Mouse (Mus musculus): ENCODE data around the gene Apcs. TPM values are rescaled to one million over a fixed set of nuclear protein-coding genes. Genes with fewer than 3 reads are reported as not detected.

Gene Apcs
- not detected in 2 replicates for polyA plus RNA-seq (2015; fragmentation: Nextera tagmentation; extraction: Ambion mirVana)

- Histone ChIP-seq H3K27ac (no peak within 1 kb of the TSS), H3K4me2 (no peak within 1 kb of the TSS), H3K9me3 (replicated peaks) (no peaks in the 10 kb centered on the region), H3K4me3 (no peak within 1 kb of the TSS), H3K27me3 (no peaks in the 10 kb centered on the region), H3K36me3 (ENCODE audit: poor library complexity, severe bottlenecking) (no peaks in the 10 kb centered on the region), H3K4me1 (no peaks in the 10 kb centered on the region), H3K9ac (no peak within 1 kb of the TSS)
- ATAC-seq = no peak
- 59% methylated on average over 2 of the region's 2 CpGs for WGBS
These were observed at the start of gene Apcs for GRCm38 (mm10) chr1:172894777-172895357. Apcs (minus strand) TSS chr1:172895041.

DNA sequence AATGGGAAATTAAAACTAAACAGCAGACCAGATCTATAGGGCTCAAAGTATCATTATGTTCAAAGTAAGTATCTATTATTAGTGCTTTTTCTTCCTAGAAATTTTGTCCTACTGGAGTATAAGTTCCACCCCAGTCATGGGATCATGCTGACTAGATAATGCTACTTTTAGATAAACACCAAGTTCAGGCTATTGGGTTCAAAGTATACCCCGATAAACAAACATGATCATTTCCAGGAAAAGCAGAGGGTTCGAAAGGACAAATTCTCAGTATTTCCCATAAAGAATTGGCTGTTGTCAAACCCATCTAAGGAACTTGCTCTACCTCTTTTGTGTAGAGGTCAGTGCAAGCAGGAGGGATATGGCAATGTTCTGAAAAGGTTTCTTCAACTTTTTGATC is 37.4 kb upstream of the Apcs start:
- Histone ChIP-seq H3K4me2 (no peak overlapping the region), H3K36me3 (ENCODE audit: poor library complexity, severe bottlenecking) (no peaks in the 10 kb centered on the region), H3K27ac (no peak overlapping the region), H3K9ac (no peak overlapping the region), H3K4me1 (no peaks in the 10 kb centered on the region), H3K9me3 (replicated peaks) (no peaks in the 10 kb centered on the region), H3K27me3 (no peaks in the 10 kb centered on the region), H3K4me3 (no peak overlapping the region)
- ATAC-seq = no peak
- 94% methylated on average over 2 of the region's 2 CpGs for WGBS

- Histone ChIP-seq H3K4me2 (no peak overlapping the region), H3K4me3 (no peak overlapping the region), H3K9me3 (replicated peaks) (no peaks in the 10 kb centered on the region), H3K4me1 (no peaks in the 10 kb centered on the region), H3K9ac (no peak overlapping the region), H3K27me3 (no peaks in the 10 kb centered on the region), H3K27ac (no peak overlapping the region), H3K36me3 (ENCODE audit: poor library complexity, severe bottlenecking) (no peaks in the 10 kb centered on the region)
- no peak for ATAC-seq
- 85% methylated on average over 2 of the region's 2 CpGs for WGBS
These were observed 23.6 kb upstream of the Apcs start for GRCm38 (mm10) chr1:172918450-172918849.

DNA sequence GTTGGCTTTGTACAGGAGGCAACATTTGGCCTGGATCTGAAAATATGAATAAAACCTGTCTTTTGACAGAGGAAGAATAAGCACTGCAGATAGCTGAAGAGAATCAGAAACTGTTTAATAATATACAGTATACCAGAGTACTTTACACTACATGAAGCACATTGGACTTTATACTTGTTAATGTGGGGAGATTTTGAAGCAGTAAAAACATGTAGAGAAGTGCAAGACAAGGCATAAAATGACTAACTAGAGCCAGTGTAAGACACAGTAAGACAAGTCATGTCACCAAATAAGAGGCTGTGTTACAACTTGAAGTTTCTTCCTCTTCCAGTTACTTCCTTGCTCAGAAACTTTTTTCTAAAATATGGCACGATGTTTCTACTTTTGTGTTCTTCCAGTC is 22.3 kb upstream of the Apcs start:
- Histone ChIP-seq H3K9ac (no peak overlapping the region), H3K36me3 (ENCODE audit: poor library complexity, severe bottlenecking) (no peaks in the 10 kb centered on the region), H3K4me3 (no peak overlapping the region), H3K4me1 (no peaks in the 10 kb centered on the region), H3K27me3 (no peaks in the 10 kb centered on the region), H3K9me3 (replicated peaks) (no peaks in the 10 kb centered on the region), H3K27ac (no peak overlapping the region), H3K4me2 (no peak overlapping the region)
- ATAC-seq = no peak
- WGBS = 83% methylated on average over 1 of the region's 1 CpGs

- Histone ChIP-seq H3K4me2 (no peak overlapping the region), H3K27me3 (no peaks in the 10 kb centered on the region), H3K9me3 (replicated peaks) (no peaks in the 10 kb centered on the region), H3K36me3 (ENCODE audit: poor library complexity, severe bottlenecking) (no peaks in the 10 kb centered on the region), H3K4me3 (no peak overlapping the region), H3K4me1 (no peaks in the 10 kb centered on the region), H3K9ac (no peak overlapping the region), H3K27ac (no peak overlapping the region)
- no peak for ATAC-seq
These were observed 8.5 kb upstream of the Apcs start for GRCm38 (mm10) chr1:172903313-172903712.

GRCm38 (mm10) chr1:172895435-172895834 is 594 bp upstream of the Apcs start:
- Histone ChIP-seq H3K27ac (no peak overlapping the region), H3K27me3 (no peaks in the 10 kb centered on the region), H3K36me3 (ENCODE audit: poor library complexity, severe bottlenecking) (no peaks in the 10 kb centered on the region), H3K9me3 (replicated peaks) (no peaks in the 10 kb centered on the region), H3K4me3 (no peak overlapping the region), H3K9ac (no peak overlapping the region), H3K4me1 (no peaks in the 10 kb centered on the region), H3K4me2 (no peak overlapping the region)
- no peak for ATAC-seq
- WGBS = 81% methylated on average over 2 of the region's 2 CpGs

GRCm38 (mm10) chr1:172876675-172877074 is 18.2 kb downstream of the Apcs start:
- H3K4me3 ChIP-seq = no peak overlapping the region
- no peak overlapping the region for H3K27ac ChIP-seq
- WGBS = 80% methylated on average over 1 of the region's 1 CpGs
- no peaks in the 10 kb centered on the region for H3K27me3 ChIP-seq
- no peak overlapping the region for H3K4me2 ChIP-seq
- no peaks in the 10 kb centered on the region for H3K4me1 ChIP-seq
- no peaks in the 10 kb centered on the region for H3K9me3 ChIP-seq (replicated peaks)
- no peak for ATAC-seq
- H3K36me3 ChIP-seq (ENCODE audit: poor library complexity, severe bottlenecking) = no peaks in the 10 kb centered on the region
- H3K9ac ChIP-seq = no peak overlapping the region

DNA sequence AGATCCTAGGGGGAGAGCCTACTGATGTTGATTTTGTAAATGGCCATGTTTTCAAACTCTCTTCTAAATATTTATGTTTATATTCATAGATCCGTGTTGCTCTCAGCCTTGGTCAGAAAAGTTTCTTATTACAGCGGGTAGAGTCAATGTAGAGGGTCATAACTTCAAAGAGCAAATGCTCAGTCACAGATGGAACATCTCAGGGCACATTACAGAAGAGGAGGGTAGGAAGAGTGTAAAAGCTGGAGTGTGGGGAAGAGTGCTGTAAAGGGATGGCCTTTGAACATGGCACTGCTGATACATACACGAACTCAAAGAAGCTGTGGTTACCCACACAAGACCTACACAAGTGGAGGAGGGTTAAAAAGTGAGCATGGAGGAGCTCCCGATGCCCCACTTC is 19.6 kb downstream of the Apcs start:
- Histone ChIP-seq H3K9me3 (replicated peaks) (no peaks in the 10 kb centered on the region), H3K27ac (no peak overlapping the region), H3K9ac (no peak overlapping the region), H3K27me3 (no peaks in the 10 kb centered on the region), H3K4me3 (no peak overlapping the region), H3K4me1 (no peaks in the 10 kb centered on the region), H3K4me2 (no peak overlapping the region), H3K36me3 (ENCODE audit: poor library complexity, severe bottlenecking) (no peaks in the 10 kb centered on the region)
- no peak for ATAC-seq
- WGBS = 90% methylated on average over 4 of the region's 4 CpGs

DNA sequence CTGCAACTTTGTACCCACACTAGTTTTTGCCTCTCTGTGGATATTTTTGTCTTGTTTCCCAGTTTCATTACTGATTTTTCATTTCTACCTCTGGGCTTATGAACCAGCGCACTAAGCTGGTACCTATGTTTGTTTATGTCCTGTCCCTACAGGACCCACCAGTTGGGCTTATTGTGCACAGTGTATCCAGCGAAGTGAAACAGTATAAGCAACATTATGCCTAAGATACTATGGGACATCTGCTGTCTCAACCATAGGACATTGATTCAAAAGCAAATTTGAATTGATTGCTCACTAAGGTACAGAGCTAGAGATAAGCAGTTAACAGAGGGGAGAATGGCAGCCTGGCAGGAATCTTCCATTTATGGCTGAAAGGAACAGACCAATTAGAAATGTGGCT is 46.7 kb downstream of the Apcs start:
- H3K4me1 ChIP-seq = no peaks in the 10 kb centered on the region
- no peak for ATAC-seq
- no peaks in the 10 kb centered on the region for H3K36me3 ChIP-seq (ENCODE audit: poor library complexity, severe bottlenecking)
- no peaks in the 10 kb centered on the region for H3K27me3 ChIP-seq
- no peak overlapping the region for H3K4me3 ChIP-seq
- H3K9me3 ChIP-seq (replicated peaks) = no peaks in the 10 kb centered on the region
- no peak overlapping the region for H3K27ac ChIP-seq
- H3K9ac ChIP-seq = no peak overlapping the region
- no peak overlapping the region for H3K4me2 ChIP-seq
- WGBS = 91% methylated on average over 2 of the region's 2 CpGs

DNA sequence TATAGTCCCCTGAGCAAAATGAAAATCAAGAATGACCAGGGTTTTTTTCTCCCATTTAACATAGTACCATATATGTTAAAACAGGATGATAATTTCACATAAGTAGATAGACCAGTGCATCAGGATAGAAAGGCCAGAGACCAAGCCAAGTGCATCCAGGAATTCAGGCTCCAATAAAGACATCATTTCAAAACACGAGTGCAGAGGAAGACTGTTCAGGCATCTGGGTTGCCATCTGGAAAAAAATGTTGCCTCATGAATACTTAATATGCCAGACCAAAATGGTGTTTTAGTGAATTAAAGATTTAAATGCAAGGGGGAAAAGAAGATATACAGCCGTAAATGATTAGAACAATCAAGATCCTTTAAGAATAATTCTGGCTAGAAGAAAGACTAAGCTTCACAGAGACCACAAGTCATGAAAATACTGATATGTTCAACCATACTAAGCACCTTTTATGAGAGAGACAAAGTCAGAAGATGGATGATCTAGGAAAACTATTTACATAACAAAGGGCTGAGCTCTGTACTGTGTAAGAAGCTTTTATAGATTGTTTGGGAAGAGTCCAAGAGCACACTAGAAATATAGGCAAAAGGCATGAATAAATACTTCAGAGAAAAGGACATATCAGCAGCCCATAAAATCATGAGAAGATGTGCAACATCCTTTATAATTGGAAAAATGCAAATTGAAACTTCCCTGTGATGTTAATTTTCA is 47.6 kb downstream of the Apcs start:
- no peaks in the 10 kb centered on the region for H3K36me3 ChIP-seq (ENCODE audit: poor library complexity, severe bottlenecking)
- ATAC-seq = no peak
- H3K27ac ChIP-seq = no peak overlapping the region
- no peak overlapping the region for H3K4me3 ChIP-seq
- no peak overlapping the region for H3K4me2 ChIP-seq
- H3K9me3 ChIP-seq (replicated peaks) = no peaks in the 10 kb centered on the region
- no peaks in the 10 kb centered on the region for H3K27me3 ChIP-seq
- H3K4me1 ChIP-seq = no peaks in the 10 kb centered on the region
- 68% methylated on average over 2 of the region's 2 CpGs for WGBS
- no peak overlapping the region for H3K9ac ChIP-seq

Other genes starting within 250 kb of the Apcs start
- gene Crp, start 197.0 kb downstream of the Apcs start, polyA plus RNA-seq (2015; fragmentation: Nextera tagmentation; extraction: Ambion mirVana) = 0.40 TPM in 1 of 2 replicates, not detected in the other
- not detected in 2 replicates for gene Olfr16, start 55.4 kb upstream of the Apcs start, polyA plus RNA-seq (2015; fragmentation: Nextera tagmentation; extraction: Ambion mirVana)
- not detected in 2 replicates for gene Olfr1408, start 242.3 kb upstream of the Apcs start, polyA plus RNA-seq (2015; fragmentation: Nextera tagmentation; extraction: Ambion mirVana)